Mouse (Mus musculus) testis, adult 2 months (tissue): ENCODE results near the gene Pde4d.

Experiments
- CTCF ChIP-seq: fragments of 200-500 bp; IDR thresholded peaks from 2 replicates; pipeline ENCODE4 v1.5.1; 2012; ENCODE audit warnings: low read depth, mild to moderate bottlenecking, inconsistent platforms, low read length, moderate library complexity; ENCODE audit not compliant: control insufficient read depth, insufficient read depth, insufficient replicate concordance
- POLR2A ChIP-seq: fragments of 200-500 bp; IDR thresholded peaks from 2 replicates; pipeline ENCODE4 v1.6.1; 2012; ENCODE audit warnings: low read depth, mild to moderate bottlenecking, inconsistent platforms, low read length, moderate library complexity; ENCODE audit not compliant: control insufficient read depth

- no peak for TF ChIP-seq POLR2A
- TF ChIP-seq CTCF: no peak
These were observed 1036.4 kb downstream of the Pde4d start for GRCm38 (mm10) chr13:109486166-109486565.
